Mouse (Mus musculus) liver, embryonic 11.5 days (tissue): Measurements from ENCODE around the gene Sirt4. TPM values are rescaled to one million over a fixed set of nuclear protein-coding genes. Genes with fewer than 3 reads are reported as not detected.

ENCODE experiments used
- ATAC-seq: fragments of 200-750 bp; cut with Nextera tagmentation; replicated peaks from 2 replicates; pipeline ENCODE4 v1.8.0; 2017; ENCODE audit warnings: moderate number of reproducible peaks, mild to moderate bottlenecking, moderate TSS enrichment, moderate library complexity; ENCODE audit not compliant: low FRiP score
- DNase-seq: peaks from one replicate; pipeline ENCODE4 v3.0.0-alpha.2; 2017; ENCODE audit warnings: low spot score
- H3K27ac ChIP-seq: fragments of 300-500 bp; sonication (generic); 2 replicates; pipeline ENCODE4 v1.5.1; 2014; ENCODE audit warnings: mild to moderate bottlenecking, low read depth, low read length, control low read depth
- H3K27me3 ChIP-seq: fragments of 300-500 bp; sonication (generic); replicated peaks from 2 replicates; pipeline ENCODE4 v1.6.1; 2014; ENCODE audit warnings: low read length, mixed read lengths; ENCODE audit not compliant: control insufficient read depth, insufficient read depth
- H3K36me3 ChIP-seq: fragments of 300-500 bp; sonication (generic); 2 replicates; pipeline ENCODE4 v1.6.1; 2014; ENCODE audit warnings: mild to moderate bottlenecking, low read length, moderate library complexity, mixed read lengths; ENCODE audit not compliant: control insufficient read depth, insufficient read depth
- H3K4me1 ChIP-seq: fragments of 300-500 bp; sonication (generic); replicated peaks from 2 replicates; pipeline ENCODE4 v1.6.1; 2014; ENCODE audit warnings: low read length, mixed read lengths; ENCODE audit not compliant: control insufficient read depth, insufficient read depth
- H3K4me2 ChIP-seq: fragments of 300-500 bp; sonication (generic); 2 replicates; pipeline ENCODE4 v1.6.1; 2014; ENCODE audit warnings: mild to moderate bottlenecking, control low read depth, moderate library complexity
- H3K4me3 ChIP-seq: fragments of 300-500 bp; sonication (generic); 2 replicates; pipeline ENCODE4 v1.5.1; 2014; ENCODE audit warnings: low read depth, low read length, control low read depth
- H3K9ac ChIP-seq: fragments of 300-500 bp; sonication (generic); 2 replicates; pipeline ENCODE4 v1.6.1; 2014; ENCODE audit warnings: low read depth, low read length, control low read depth
- H3K9me3 ChIP-seq: fragments of 300-500 bp; sonication (generic); 2 replicates; pipeline ENCODE4 v1.6.1; 2016; ENCODE audit warnings: low read length, inconsistent platforms, mixed read lengths; ENCODE audit not compliant: control insufficient read depth
- WGBS: fragments of 180-500 bp; shearing (Covaris S2); extraction: QIAGEN DNeasy Blood & Tissue Kit; methylation state at CpG from one replicate; pipeline ENCODE4 v1.1.7; 2014; 5-methylcytosine and 5-hydroxymethylcytosine counted together
- polyA plus RNA-seq: library from polyadenylated mRNA; unstranded; fragments of >200 nt; fragmentation: Nextera tagmentation; extraction: Ambion mirVana; gene quantifications from 2 replicates; pipeline ENCODE4 v1.2.1, GENCODE M21; 2014

The Sirt4 gene
- 14.8 and 15.2 TPM in 2 replicates for polyA plus RNA-seq

GRCm38 (mm10) chr5:115483947-115484920, at the start of gene Sirt4:
TSS of gene Sirt4 (minus strand) at chr5:115484725.
- ATAC-seq (peak; percentile 86), DNase-seq (peak; percentile 76)
- Histone ChIP-seq H3K9me3 (no peaks in the 10 kb centered on the region), H3K4me3 (peak within 1 kb of the TSS; percentile 46), H3K4me1 (peaks cover 10% of the 10 kb centered on the region), H3K9ac (peak within 1 kb of the TSS; percentile 62), H3K27me3 (0 out of 2 replicates have a peak, but pooled peaks cover 3% of the 10 kb centered on the region), H3K36me3 (no peaks in the 10 kb centered on the region), H3K27ac (no peak within 1 kb of the TSS), H3K4me2 (peak within 1 kb of the TSS; percentile 70)
- WGBS = 8% methylated on average over 30 of the region's 30 CpGs

DNA sequence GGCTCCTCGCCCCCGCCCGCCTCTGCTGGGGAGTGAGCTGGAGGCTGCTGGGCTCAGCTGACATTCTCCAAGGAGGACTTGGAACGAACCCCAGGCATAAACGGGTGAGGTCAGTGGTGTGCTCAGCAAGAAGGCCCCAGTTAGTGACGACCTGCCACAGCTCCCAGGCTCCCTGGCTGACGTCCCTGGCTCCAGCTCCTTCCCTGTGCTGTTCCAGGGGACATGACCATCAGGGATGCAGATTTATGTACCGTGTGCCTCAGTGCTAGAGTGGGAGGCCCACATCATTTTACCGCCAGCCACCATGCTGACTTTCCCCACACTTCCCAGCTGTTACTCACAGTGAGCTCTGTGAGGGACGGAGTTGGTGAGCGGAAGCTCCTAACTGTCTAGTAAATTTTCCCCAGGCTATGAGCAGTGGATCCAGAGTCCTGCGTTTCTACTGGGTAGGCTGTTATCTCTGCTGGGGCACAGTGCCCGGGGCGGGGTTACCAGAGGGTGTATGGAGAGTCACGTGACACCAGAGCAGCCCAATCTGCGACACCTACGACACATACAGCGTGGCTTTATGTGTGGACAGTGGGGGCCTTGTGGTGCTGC, 47.2 kb upstream of the Sirt4 start:
- Histone ChIP-seq H3K9ac (peak overlapping the region; percentile 30), H3K4me3 (peak overlapping the region; percentile 15; the same call in 1 of the 2 replicates), H3K27me3 (no peaks in the 10 kb centered on the region), H3K36me3 (no peaks in the 10 kb centered on the region), H3K27ac (peak overlapping the region; percentile 80), H3K4me1 (peaks cover 81% of the 10 kb centered on the region), H3K9me3 (no peaks in the 10 kb centered on the region), H3K4me2 (peak overlapping the region; percentile 51)
- 28% methylated on average over 18 of the region's 18 CpGs for WGBS
- ATAC-seq (peak; percentile 92), DNase-seq (no peak)

- H3K9ac ChIP-seq = 0 out of 2 replicates have a peak overlapping the region, but pooled peaks have one; percentile 41
- no peak overlapping the region for H3K4me3 ChIP-seq
- peaks cover 69% of the 10 kb centered on the region for H3K4me1 ChIP-seq
- H3K27me3 ChIP-seq = no peaks in the 10 kb centered on the region
- H3K4me2 ChIP-seq = peak overlapping the region; percentile 39; the same call in 1 of the 2 replicates
- no peaks in the 10 kb centered on the region; the same call in 1 of the 2 replicates for H3K36me3 ChIP-seq
- ATAC-seq = no peak
- 32% methylated on average over 8 of the region's 8 CpGs for WGBS
- peak overlapping the region; percentile 76 for H3K27ac ChIP-seq
- no peak for DNase-seq
- no peaks in the 10 kb centered on the region for H3K9me3 ChIP-seq
Measured at GRCm38 (mm10) chr5:115530447-115530809, 45.9 kb upstream of the Sirt4 start.

DNA sequence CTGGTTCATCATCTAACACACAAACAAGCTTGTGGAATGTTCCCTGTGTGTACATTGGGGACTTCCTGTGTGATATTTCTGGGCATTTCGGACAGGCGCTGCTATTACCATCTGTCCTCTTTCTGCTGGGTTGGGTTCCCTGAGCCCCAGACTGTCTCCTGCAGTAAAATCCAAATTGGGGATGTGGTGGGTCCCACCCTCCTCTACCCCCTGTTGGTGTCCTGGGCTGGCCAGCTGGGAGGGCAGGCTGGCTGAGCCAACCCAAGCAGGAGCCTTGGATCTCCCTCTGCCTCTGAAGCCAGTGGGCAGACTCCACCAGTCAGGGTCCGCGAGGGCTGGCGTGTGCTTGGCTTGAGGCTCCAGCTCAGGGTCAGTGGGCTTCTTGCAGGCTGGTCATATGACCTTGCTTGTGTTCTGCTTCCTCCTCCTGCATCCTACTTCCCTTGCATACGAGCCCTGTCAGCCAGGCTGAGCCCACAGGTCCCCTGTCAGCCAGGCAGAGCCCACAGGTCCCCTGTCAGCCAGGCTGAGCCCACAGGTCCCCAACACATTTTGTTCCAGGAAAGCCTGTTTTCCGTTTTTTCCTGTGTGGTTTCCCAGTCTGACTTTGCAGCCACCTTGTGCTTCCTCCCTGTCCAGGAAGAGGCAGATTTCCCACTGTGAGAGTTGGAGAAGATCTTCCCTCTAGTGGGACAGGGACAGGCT, 45.4 kb upstream of the Sirt4 start:
- H3K4me3 ChIP-seq = no peak overlapping the region
- H3K9me3 ChIP-seq = no peaks in the 10 kb centered on the region
- no peaks in the 10 kb centered on the region for H3K27me3 ChIP-seq
- H3K4me2 ChIP-seq = peak overlapping the region; percentile 39
- H3K4me1 ChIP-seq = peaks cover 69% of the 10 kb centered on the region
- DNase-seq = no peak
- WGBS = 40% methylated on average over 7 of the region's 7 CpGs
- peak overlapping the region; percentile 41; the same call in 1 of the 2 replicates for H3K9ac ChIP-seq
- no peak for ATAC-seq
- peak overlapping the region; percentile 76 for H3K27ac ChIP-seq
- H3K36me3 ChIP-seq = no peaks in the 10 kb centered on the region; the same call in 1 of the 2 replicates

DNA sequence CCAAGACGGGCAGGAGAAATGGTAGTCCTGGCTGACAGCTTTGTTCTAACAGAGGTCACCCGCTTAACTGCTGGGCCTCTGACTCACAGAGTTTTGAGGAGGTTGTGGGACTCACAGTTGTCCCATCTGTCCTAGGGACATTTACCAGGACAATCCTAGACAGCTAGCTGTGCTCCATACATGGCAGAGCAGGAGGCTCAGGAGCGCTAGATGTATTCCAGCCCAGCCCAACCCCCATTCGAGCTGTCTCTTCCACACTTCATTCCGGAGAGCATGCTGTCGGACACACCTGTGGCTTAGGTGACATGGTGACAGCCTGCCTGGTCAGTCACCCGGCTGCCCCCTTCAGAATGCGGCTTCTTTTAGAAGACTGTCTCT, 44.8 kb upstream of the Sirt4 start:
- no peaks in the 10 kb centered on the region; the same call in 1 of the 2 replicates for H3K36me3 ChIP-seq
- DNase-seq = no peak
- peak overlapping the region; percentile 39 for H3K4me2 ChIP-seq
- peaks cover 69% of the 10 kb centered on the region for H3K4me1 ChIP-seq
- H3K27me3 ChIP-seq = no peaks in the 10 kb centered on the region
- H3K9me3 ChIP-seq = no peaks in the 10 kb centered on the region
- no peak overlapping the region for H3K4me3 ChIP-seq
- peak overlapping the region; percentile 41; the same call in 1 of the 2 replicates for H3K9ac ChIP-seq
- peak overlapping the region; percentile 76 for H3K27ac ChIP-seq
- ATAC-seq = no peak
- WGBS = 54% methylated on average over 8 of the region's 8 CpGs

DNA sequence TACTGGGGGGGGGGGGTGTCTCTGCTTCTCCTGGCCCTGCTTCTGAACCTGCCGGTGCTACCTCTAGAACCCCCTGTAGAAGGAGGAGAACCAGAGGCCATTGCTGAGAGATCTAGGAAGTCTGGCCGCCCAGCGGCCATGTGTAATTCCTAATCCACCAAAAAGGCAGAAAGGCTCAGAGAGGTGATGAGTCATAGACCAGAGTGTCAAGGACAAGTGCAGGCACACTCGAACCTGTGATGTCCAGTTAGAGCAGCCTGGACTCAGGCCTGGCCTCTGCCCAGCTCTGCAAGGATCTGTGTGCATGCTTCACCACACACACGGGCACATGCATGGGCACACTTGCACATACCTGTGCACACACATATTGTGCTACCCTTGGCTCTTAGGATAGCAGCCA, 43.6 kb upstream of the Sirt4 start:
- DNase-seq = no peak
- Histone ChIP-seq H3K27ac (peak overlapping the region; percentile 5; the same call in 1 of the 2 replicates), H3K27me3 (no peaks in the 10 kb centered on the region), H3K4me2 (no peak overlapping the region), H3K4me1 (peaks cover 69% of the 10 kb centered on the region), H3K9me3 (no peaks in the 10 kb centered on the region), H3K36me3 (no peaks in the 10 kb centered on the region; the same call in 1 of the 2 replicates), H3K4me3 (no peak overlapping the region), H3K9ac (no peak overlapping the region)
- 74% methylated on average over 5 of the region's 5 CpGs for WGBS
- no peak for ATAC-seq

GRCm38 (mm10) chr5:115526456-115527202, 42.1 kb upstream of the Sirt4 start:
- DNase-seq (no peak), ATAC-seq (no peak)
- Histone ChIP-seq H3K9me3 (no peaks in the 10 kb centered on the region), H3K9ac (no peak overlapping the region), H3K4me2 (no peak overlapping the region), H3K27me3 (no peaks in the 10 kb centered on the region), H3K36me3 (no peaks in the 10 kb centered on the region; the same call in 1 of the 2 replicates), H3K27ac (no peak overlapping the region), H3K4me1 (peaks cover 68% of the 10 kb centered on the region), H3K4me3 (no peak overlapping the region)
- WGBS = 88% methylated on average over 17 of the region's 17 CpGs

- no peak for DNase-seq
- WGBS = 80% methylated on average over 9 of the region's 9 CpGs
- no peak overlapping the region for H3K9ac ChIP-seq
- H3K27ac ChIP-seq = no peak overlapping the region
- H3K4me2 ChIP-seq = no peak overlapping the region
- H3K9me3 ChIP-seq = no peaks in the 10 kb centered on the region
- H3K4me1 ChIP-seq = peaks cover 68% of the 10 kb centered on the region
- H3K27me3 ChIP-seq = no peaks in the 10 kb centered on the region
- ATAC-seq = no peak
- H3K4me3 ChIP-seq = no peak overlapping the region
- no peaks in the 10 kb centered on the region; the same call in 1 of the 2 replicates for H3K36me3 ChIP-seq
Measured at GRCm38 (mm10) chr5:115525943-115526342, 41.4 kb upstream of the Sirt4 start.
